Mouse (Mus musculus) spleen, postnatal 0 days (tissue): ENCODE results near the gene Sox13. TPM values are rescaled to one million over a fixed set of nuclear protein-coding genes. Genes with fewer than 3 reads are reported as not detected.

Experiments used
- polyA plus RNA-seq: library from polyadenylated mRNA; unstranded; fragments of >200 nt; fragmentation: Nextera tagmentation; extraction: Ambion mirVana; gene quantifications from 2 replicates; pipeline ENCODE4 v1.2.1, GENCODE M21; 2015

The Sox13 gene
- polyA plus RNA-seq: 2.2 and 2.9 TPM in 2 replicates

DNA sequence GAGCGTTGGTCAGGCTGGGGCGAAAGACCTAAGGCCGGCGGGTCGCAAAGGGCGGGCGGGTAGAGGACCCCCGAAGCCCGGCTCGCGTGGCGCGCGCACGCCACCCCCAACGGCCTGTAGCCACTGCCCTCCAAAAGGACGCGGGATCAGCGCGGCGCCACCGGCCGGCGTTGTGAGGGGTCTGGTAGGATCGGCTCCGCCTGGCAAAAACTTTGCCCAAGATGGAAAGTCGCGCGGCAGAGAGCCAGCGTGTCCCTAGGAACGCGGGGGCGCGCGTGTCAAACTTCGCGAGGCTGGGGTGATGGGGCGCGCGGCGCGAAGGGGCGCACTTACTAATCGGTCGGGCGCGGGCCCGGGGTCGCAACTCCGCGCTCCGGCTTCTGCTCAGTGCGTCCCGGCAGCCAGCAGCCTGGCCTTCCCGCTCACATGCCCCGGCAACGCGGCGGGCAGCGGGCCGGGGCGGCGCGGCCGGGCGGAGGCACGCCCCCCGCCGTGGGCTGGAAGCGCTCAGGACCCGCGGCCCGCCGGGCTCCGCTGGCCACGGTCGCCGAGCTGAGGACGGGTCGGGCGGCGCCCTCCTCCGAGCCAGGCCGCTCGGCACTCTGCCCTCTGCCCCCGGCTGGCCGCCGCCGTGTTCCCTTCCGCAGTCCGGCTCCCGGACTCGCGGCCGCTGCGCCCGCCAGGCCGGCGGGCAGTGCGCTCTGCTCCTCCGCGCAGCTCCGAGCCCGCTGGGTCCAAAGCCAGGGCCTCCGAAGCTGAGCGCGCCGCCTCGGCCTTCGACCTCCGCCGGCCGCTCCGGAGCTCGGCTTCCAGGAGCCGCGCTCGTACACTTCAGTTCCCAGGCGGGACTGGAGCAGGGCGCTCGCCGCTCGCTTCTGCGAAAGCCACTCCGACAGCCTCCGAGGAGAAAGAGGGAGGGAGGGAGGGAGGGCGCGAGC, at the start of gene Sox13:
TSS of gene Sox13 (minus strand) at position 835 of the 938 bp plus-strand sequence.

DNA sequence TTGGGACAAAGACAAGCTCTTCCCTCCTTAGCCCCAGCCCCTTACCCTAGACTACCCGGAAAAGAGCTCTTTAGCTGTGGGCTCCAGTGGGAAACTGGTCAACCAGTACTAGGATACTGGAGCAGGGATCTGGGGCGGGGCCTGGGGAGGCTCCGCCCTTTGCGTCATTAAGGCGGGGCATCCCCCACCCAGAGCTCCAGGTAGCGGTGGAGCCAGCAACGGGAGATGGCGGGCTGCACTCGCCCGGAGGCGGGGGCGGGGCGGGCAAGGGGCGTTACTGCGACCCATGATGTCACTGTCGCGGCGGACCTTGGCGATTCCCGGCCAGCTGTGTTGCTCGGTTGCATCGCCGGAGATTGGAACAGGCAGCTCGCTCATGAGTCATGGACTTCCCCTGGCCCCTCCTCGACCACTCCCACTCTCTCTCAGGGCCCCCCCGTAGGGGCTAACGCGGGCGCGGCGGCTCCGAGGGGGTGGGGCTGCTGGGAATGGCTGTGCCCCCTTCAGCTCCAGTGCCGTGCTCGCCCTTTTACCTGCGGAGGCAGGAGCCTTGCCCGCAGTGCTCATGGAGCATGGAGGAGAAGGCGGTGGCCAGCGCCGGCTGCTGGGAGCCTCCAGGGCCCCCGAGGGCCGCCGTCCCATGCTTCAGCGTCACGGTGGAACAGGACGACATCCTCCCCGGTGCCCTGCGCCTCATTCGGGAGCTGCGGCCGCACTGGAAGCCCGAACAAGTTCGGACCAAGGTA, 60.7 kb downstream of the Sox13 start, which contains the start of gene Etnk2:
TSS of gene Etnk2 (plus strand) at position 297 of the 746 bp plus-strand sequence.

DNA sequence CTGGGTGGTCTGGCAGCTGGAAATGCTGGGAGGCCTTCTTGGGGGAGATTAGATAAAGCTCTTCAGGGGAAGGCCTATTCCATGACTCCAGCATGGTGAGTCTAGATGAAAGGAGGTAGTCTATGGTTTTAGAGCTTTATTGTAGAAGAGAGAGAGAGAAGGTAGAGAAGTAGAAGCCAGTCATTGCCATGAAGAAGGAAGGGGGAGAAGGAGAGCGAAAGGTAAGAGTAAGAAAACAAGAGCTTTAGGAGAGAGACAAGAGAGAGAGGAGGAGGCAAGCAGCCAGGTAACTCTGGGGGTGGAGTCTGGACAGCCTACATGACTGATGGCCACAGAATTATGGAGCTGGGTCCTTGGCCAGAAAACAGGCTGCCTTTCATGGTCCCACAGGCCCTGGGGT, 74.0 kb downstream of the Sox13 start, which contains the start of gene Ren1:
TSS of gene Ren1 (plus strand) at position 301 of the 400 bp plus-strand sequence.

Other genes starting within 250 kb of the Sox13 start
- not detected in 2 replicates for gene Golt1a, start 114.6 kb downstream of the Sox13 start, polyA plus RNA-seq
- 0.53 TPM in 1 of 2 replicates, not detected in the other for gene Kiss1, start 102.5 kb downstream of the Sox13 start, polyA plus RNA-seq
- 6.9 and 7.2 TPM in 2 replicates for gene Ren1, start 73.9 kb downstream of the Sox13 start, polyA plus RNA-seq
- gene Etnk2, start 60.8 kb downstream of the Sox13 start, polyA plus RNA-seq: 0.14 and 0.18 TPM in 2 replicates
- gene Snrpe, start 185.9 kb upstream of the Sox13 start, polyA plus RNA-seq: 607 and 670 TPM in 2 replicates
- gene Zbed6, start 236.5 kb upstream of the Sox13 start, polyA plus RNA-seq: 0.70 and 1.0 TPM in 2 replicates
- 1.9 and 2.0 TPM in 2 replicates for gene Gm38394, start 236.9 kb upstream of the Sox13 start, polyA plus RNA-seq